Mouse (Mus musculus): ENCODE results near the gene Srpk2.

- TF ChIP-seq CTCF (IDR thresholded peaks at IDR 0.05), result peak; percentile 15; the same call in 1 of the 2 replicates
- TF ChIP-seq POLR2A (IDR thresholded peaks at IDR 0.05; ENCODE audit: insufficient read depth, low read depth, low read length), result no peak
Measured at GRCm38 (mm10) chr5:23615586-23616269, 68.7 kb downstream of the Srpk2 start.

All from heart, adult 2 months (tissue).